Mouse (Mus musculus): Measurements from ENCODE around the gene Elavl3.

- TF ChIP-seq CTCF (IDR thresholded peaks at IDR 0.05; ENCODE audit: control insufficient read depth, insufficient read depth, low read length) (no peak), POLR2A (IDR thresholded peaks at IDR 0.05; ENCODE audit: borderline replicate concordance, control insufficient read depth, low read depth, low read length) (no peak)
These were observed 35.6 kb downstream of the Elavl3 start for GRCm38 (mm10) chr9:22016245-22016644.
